In the genomic region with DNA sequence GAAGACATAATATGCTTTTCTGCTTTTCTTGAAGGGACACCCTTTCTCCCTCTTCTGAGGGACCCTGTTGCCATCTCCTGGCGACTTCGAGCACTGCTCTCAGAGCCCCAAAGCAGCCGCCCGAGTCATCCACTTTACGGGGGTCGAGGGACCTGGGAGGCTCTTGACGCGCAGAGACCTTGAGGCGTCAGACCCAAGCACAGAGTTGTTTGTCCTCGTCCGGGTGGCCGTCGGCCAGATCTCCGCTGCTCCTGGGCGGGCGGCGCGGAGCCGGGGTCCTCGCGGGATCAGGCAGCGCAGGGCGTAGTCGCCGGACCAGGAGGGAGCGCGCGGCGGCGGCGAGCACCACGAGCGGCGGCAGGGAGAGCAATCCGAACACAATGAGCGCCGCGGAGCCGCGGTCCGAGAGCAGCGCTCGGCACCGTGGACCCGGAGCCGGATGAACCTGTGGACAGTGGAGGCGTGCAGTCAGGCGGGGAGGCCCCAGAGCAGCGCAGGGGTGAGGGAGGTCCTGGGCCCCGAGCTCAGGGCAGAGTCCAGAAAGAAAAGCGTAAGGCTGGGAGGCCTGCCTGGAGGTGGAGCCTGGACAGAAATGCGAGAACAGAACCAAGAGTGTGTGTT, we compare ENCODE assay signal across 8 mouse cellular contexts. TPM values are rescaled to one million over a fixed set of nuclear protein-coding genes. Genes with fewer than 3 reads are reported as not detected.
DNase-seq lines count a peak whose midpoint lies in the region; ATAC-seq and TF ChIP-seq lines count a peak whose summit lies in the region.

No protein-coding gene starts in this region.

- H3K27ac ChIP-seq in hindbrain, embryonic 11.5 days (ENCODE audit: low read depth, low read length): peak overlapping the region; percentile 76
- H3K27ac ChIP-seq in macrophage: no peak overlapping the region

- in situ Hi-C loops in Patski (cut with MboI; ENCODE audit: low pct_unique_long_range_greater_than_20kb): no loop called here

- ATAC-seq in Patski: no peak
- peak; percentile 83 for ATAC-seq in hindbrain, embryonic 11.5 days (ENCODE audit: low FRiP score)

- no peaks in the 10 kb centered on the region for H3K9me3 ChIP-seq in hindbrain, embryonic 11.5 days (ENCODE audit: control insufficient read depth, low read length)

- DNase-seq in Patski (ENCODE audit: low read depth, low spot score): no peak
- peak; percentile 93 for DNase-seq in cerebellum, postnatal 10 days
- peak; percentile 69 to 80 for DNase-seq in frontal cortex, postnatal 10 days (ENCODE audit: low spot score in 2 of 2)
- peak; percentile 84 for DNase-seq in hindbrain, embryonic 11.5 days (ENCODE audit: low spot score)
- DNase-seq in layer of hippocampus, postnatal 25 days (ENCODE audit: extremely low spot score in 1 of 2, low spot score in 1 of 2): peak; percentile 65 to 78
- peak; percentile 65 for DNase-seq in retina, postnatal 7 days (ENCODE audit: low read depth, low spot score)
- DNase-seq in urinary bladder, postnatal 14 days (ENCODE audit: low spot score): peak; percentile 75

- no peaks in the 10 kb centered on the region for H3K79me2 ChIP-seq in macrophage (ENCODE audit: inconsistent target)

- H3K9ac ChIP-seq in hindbrain, embryonic 11.5 days (ENCODE audit: low read depth, low read length): peak overlapping the region; percentile 83

- no peaks in the 10 kb centered on the region for H3K4me1 ChIP-seq in hindbrain, embryonic 11.5 days (replicated peaks; ENCODE audit: control insufficient read depth, insufficient read depth, low read length)

- no peaks in the 10 kb centered on the region for H3K36me3 ChIP-seq in hindbrain, embryonic 11.5 days (ENCODE audit: control insufficient read depth, insufficient read depth, low read length)
- H3K36me3 ChIP-seq in macrophage (ENCODE audit: inconsistent target): no peaks in the 10 kb centered on the region

- no peaks in the 10 kb centered on the region for H3K27me3 ChIP-seq in Patski
- no peaks in the 10 kb centered on the region for H3K27me3 ChIP-seq in hindbrain, embryonic 11.5 days (ENCODE audit: control insufficient read depth, insufficient read depth, low read length)

- TF ChIP-seq CTCF in Patski (IDR thresholded peaks at IDR 0.05): peak; percentile 81

- CTCF ChIA-PET in Patski (lab: Charles Lee): interaction anchor here (1.0 to 1.6 kb wide), 4 partner anchors 9 to 19 kb away, joined by 3 to 4 read pairs (median 4); a partner anchor contains a TSS

- POLR2A ChIA-PET in Patski (lab: Charles Lee): interaction anchor here (0.7 kb wide), 1 partner anchor 9 kb away, joined by 3 read pairs; no protein-coding TSS in a partner anchor

- peak overlapping the region; percentile 73 for H3K4me2 ChIP-seq in hindbrain, embryonic 11.5 days (replicated peaks; ENCODE audit: low read depth, low read length)

- peak overlapping the region; percentile 56 for H3K4me3 ChIP-seq in hindbrain, embryonic 11.5 days (ENCODE audit: low read depth, low read length)
- peak overlapping the region; percentile 13; the same call in 1 of the 2 replicates for H3K4me3 ChIP-seq in macrophage (ENCODE audit: inconsistent target)

- under 1% methylated on average over 52 of the region's 52 CpGs for WGBS in hindbrain, embryonic 11.5 days
- WGBS in macrophage (ENCODE audit: missing documents): 2% methylated on average over 52 of the region's 52 CpGs

RNA-seq across cellular contexts. Expression of a gene that starts 1.5 kb away (rescaled TPM):
- 0.05 TPM for polyA plus RNA-seq in Patski (2021)
- polyA plus RNA-seq in hindbrain, embryonic 11.5 days (2014; fragmentation: Nextera tagmentation; extraction: Ambion mirVana): 0.25 and 0.52 TPM in 2 replicates
- total RNA-seq in layer of hippocampus, postnatal 25 days (2021): 10 to 100 TPM; 31.3 to 33.9 TPM
- under 1 TPM in 4 of 26 experiments, not detected in 22; 0.16 to 0.35 (median 0.26) TPM for total RNA-seq in macrophage (2018; cell fraction: chromatin; rRNA removed)
- under 1 TPM in 2 of 26 experiments, not detected in 24; 0.03 to 0.05 TPM for total RNA-seq in macrophage (2018; cell fraction: cytosol; rRNA removed)
- total RNA-seq in macrophage (2018; cell fraction: nucleus; rRNA removed): under 1 TPM in 4 of 26 experiments, not detected in 22; 0.11 to 0.39 (median 0.18) TPM
- not detected in 3 replicates for polyA plus RNA-seq in macrophage (2018)

RNA-seq across cellular contexts. Expression of a gene that starts 6.0 kb away (rescaled TPM):
- polyA plus RNA-seq in Patski (2021) (not detected), macrophage (2018) (not detected in 3 replicates)
- polyA plus RNA-seq in hindbrain, embryonic 11.5 days (2014; fragmentation: Nextera tagmentation; extraction: Ambion mirVana): not detected in 2 replicates
- not detected for total RNA-seq in layer of hippocampus, postnatal 25 days (2021)
- total RNA-seq in macrophage (2018; cell fraction: chromatin; rRNA removed): not detected
- total RNA-seq in macrophage (2018; cell fraction: cytosol; rRNA removed): not detected
- total RNA-seq in macrophage (2018; cell fraction: nucleus; rRNA removed): not detected

RNA-seq across cellular contexts. Expression of a gene that starts 9.7 kb away (rescaled TPM):
- polyA plus RNA-seq in Patski (2021): 0.47 TPM
- polyA plus RNA-seq in hindbrain, embryonic 11.5 days (2014; fragmentation: Nextera tagmentation; extraction: Ambion mirVana): 8.6 and 9.5 TPM in 2 replicates
- 10 to 100 TPM in 1 of 2 experiments, 1 to 10 TPM in 1; 9.7 to 10.3 TPM for total RNA-seq in layer of hippocampus, postnatal 25 days (2021)
- total RNA-seq in macrophage (2018; cell fraction: chromatin; rRNA removed): 1 to 10 TPM in 1 of 26 experiments, under 1 TPM in 17, not detected in 8; 0.17 to 1.0 (median 0.36) TPM
- total RNA-seq in macrophage (2018; cell fraction: cytosol; rRNA removed): under 1 TPM in 12 of 26 experiments, not detected in 14; 0.04 to 0.10 (median 0.06) TPM
- under 1 TPM in 14 of 26 experiments, not detected in 12; 0.12 to 0.98 (median 0.32) TPM for total RNA-seq in macrophage (2018; cell fraction: nucleus; rRNA removed)
- polyA plus RNA-seq in macrophage (2018): 0.09 to 0.10 TPM in 2 of 3 replicates, not detected in the other

RNA-seq across cellular contexts. Expression of a gene that starts 18.5 kb away (rescaled TPM):
- polyA plus RNA-seq in Patski (2021) (124 TPM), macrophage (2018) (60.1 to 101 TPM (median 65.9 TPM) in 3 replicates)
- polyA plus RNA-seq in hindbrain, embryonic 11.5 days (2014; fragmentation: Nextera tagmentation; extraction: Ambion mirVana): 238 and 242 TPM in 2 replicates
- total RNA-seq in layer of hippocampus, postnatal 25 days (2021): 10 to 100 TPM; 82.3 to 93.0 TPM
- 10 to 100 TPM in 18 of 26 experiments, 1 to 10 TPM in 8; 5.8 to 33.0 (median 14.3) TPM for total RNA-seq in macrophage (2018; cell fraction: chromatin; rRNA removed)
- total RNA-seq in macrophage (2018; cell fraction: cytosol; rRNA removed): 10 to 100 TPM; 53.8 to 83.6 (median 68.2) TPM
- 10 to 100 TPM in 25 of 26 experiments, 1 to 10 TPM in 1; 9.4 to 33.6 (median 23.0) TPM for total RNA-seq in macrophage (2018; cell fraction: nucleus; rRNA removed)

RNA-seq across cellular contexts. Expression of a gene that starts 23.3 kb away (rescaled TPM):
- 53.3 TPM for polyA plus RNA-seq in Patski (2021)
- 70.9 and 79.9 TPM in 2 replicates for polyA plus RNA-seq in hindbrain, embryonic 11.5 days (2014; fragmentation: Nextera tagmentation; extraction: Ambion mirVana)
- total RNA-seq in layer of hippocampus, postnatal 25 days (2021): 10 to 100 TPM; 47.5 to 56.3 TPM
- total RNA-seq in macrophage (2018; cell fraction: chromatin; rRNA removed): 100 to 1,000 TPM in 3 of 26 experiments, 10 to 100 TPM in 23; 15.5 to 134 (median 57.2) TPM
- 10 to 100 TPM in 19 of 26 experiments, 1 to 10 TPM in 7; 7.1 to 15.2 (median 11.9) TPM for total RNA-seq in macrophage (2018; cell fraction: cytosol; rRNA removed)
- 10 to 100 TPM in 25 of 26 experiments, 1 to 10 TPM in 1; 8.5 to 86.6 (median 23.1) TPM for total RNA-seq in macrophage (2018; cell fraction: nucleus; rRNA removed)
- 11.3 to 32.7 TPM (median 12.1 TPM) in 3 replicates for polyA plus RNA-seq in macrophage (2018)
